Mouse (Mus musculus) yolk sac, embryonic 10.5 days (tissue): Measurements from ENCODE around the gene Dis3.
A peak's percentile ranks its signal among the peaks of the same experiment; 100 is the strongest.
"Not testable (repeated sequence)": the region's sequence is repeated elsewhere in the genome, so short reads cannot be mapped to it uniquely, and the experiment has no call there.

Source experiments
- DNase-seq: peaks from one replicate; pipeline ENCODE4 v3.0.0-alpha.2; 2017; ENCODE audit warnings: low spot score

Gene Dis3

GRCm38 (mm10) chr14:99060616-99061015 is 39.0 kb downstream of the Dis3 start:
- DNase-seq, result no peak

GRCm38 (mm10) chr14:99058959-99059586 is 40.5 kb downstream of the Dis3 start:
- DNase-seq, result no peak

DNA sequence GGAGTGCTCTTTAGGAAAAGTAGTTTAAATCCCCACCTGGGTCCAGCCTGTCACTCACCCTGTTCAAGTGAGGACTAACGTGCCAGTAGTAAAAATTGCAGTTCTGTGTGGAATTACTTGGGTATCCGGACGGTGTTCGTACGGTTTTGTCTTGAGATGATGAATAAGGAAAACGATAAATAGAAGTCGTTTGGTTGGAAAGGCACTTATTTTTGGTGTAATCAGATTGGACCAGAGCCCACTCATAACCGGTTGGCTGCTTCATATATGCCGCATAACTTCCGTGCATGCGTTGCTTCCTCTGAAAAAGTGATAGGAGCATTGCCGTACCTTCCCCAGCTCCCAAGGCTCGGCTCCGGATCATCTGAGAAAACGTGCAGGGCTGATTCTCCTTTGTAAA is 52.8 kb downstream of the Dis3 start:
- no peak for DNase-seq

DNA sequence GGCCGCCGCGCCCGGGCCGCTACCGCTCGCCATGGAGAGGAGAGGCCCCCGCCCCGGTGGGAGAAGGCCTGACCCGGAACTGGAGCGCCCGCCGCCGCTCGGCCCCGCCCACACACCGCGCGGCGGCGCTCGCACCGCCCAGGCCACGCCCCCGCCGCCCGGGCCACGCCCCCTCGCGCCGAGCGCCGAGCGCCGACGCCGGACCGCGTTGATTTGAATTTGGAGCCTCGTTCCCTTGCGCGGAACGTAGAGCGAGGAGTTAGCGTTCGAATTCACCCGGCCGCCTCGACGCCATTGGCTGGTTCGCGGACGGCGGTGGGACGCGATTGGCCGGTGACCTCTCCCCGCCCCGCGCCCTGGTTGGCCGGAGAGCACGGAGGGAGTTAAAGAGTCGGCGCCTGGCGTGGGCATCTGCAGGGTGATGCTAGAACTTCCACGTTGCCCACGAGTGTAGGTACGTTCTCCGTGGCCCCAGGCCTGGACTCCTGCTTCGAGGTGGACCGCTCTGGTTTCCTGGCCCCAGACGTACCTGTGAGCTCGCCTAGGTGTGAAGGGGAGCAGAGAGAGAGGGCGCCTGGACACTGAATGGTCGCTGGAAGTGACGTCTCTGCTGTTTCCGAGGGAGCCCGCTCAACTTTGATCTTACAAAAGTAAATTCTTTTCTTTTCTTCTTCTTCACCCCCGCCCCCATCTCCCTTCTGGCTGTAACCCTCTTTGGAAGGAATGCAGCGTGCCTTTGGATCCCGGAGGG is 53.4 kb downstream of the Dis3 start, which contains the start of the genes Mzt1 and Bora:
Gene Mzt1, minus strand, starts transcription at position 104 of the 751 bp plus-strand sequence.
Gene Bora, plus strand, starts transcription at position 192 of the 751 bp plus-strand sequence.
- DNase-seq, result peak; percentile 96

GRCm38 (mm10) chr14:99045378-99046030 is 54.1 kb downstream of the Dis3 start:
- no peak for DNase-seq

- DNase-seq, result no peak
Measured at GRCm38 (mm10) chr14:99044718-99045117, 54.9 kb downstream of the Dis3 start.

- DNase-seq, result no peak
Measured at GRCm38 (mm10) chr14:99044096-99044495, 55.5 kb downstream of the Dis3 start.

DNA sequence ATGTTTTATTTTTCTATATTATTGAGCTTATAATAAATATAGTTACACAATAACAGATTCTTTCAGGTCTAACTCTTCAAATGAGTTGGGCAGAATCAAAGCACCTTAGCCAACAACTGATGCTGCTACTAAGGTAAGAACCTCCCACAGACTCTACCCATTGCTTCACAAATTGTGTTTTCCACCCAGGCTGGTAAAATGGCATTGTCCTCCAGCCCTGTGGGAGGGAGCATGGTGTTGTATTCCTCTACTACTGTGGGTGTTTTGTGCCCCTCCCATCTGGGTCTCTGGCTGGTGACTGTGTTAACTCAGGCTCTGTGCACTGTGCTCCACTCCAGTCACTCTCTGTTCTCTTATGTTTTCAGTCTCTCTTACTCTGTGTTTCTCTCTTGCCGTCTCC is 56.1 kb downstream of the Dis3 start:
- no peak for DNase-seq

GRCm38 (mm10) chr14:99041416-99041815 is 58.2 kb downstream of the Dis3 start:
- DNase-seq, result no peak

DNA sequence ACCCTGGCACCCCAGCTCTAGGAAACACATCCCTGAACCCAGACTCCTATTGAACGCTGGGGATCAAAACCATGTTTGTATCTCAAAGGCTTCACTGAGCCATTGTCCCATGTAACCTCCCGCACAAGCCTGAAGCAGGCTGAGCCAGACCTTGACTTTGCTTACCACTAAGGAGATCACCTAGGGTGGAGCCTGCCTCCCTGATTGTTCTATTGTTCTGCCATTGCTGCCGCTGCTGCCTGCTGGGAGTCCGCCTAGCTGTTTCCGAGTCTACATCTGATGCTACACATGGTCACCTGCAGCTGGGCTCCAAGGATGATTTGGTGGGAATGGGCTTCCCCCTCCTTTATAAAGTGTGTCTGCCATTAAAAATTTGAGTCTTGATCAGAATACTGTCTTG is 60.3 kb downstream of the Dis3 start:
- not testable (repeated sequence) for DNase-seq

DNA sequence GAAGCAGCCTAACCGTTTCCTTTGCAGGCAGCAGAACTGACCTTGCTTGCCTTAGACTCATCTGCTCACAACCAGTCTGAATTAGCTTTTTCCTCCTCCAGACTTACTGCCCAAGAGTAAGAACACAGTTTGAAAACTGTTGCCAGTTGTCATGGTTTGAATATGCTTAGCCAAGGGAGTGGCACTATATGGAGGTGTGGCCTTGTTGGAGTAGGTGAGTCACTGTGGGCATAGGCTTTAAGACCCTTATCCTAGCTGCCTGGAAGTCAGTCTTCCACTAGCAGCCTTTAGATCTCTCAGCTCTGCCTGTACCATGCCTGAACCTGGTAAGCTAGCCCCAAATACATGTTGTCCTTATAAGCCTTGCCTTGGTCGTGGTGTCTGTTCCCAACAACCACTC is 61.9 kb downstream of the Dis3 start:
- no peak for DNase-seq

- DNase-seq, result no peak
Measured at GRCm38 (mm10) chr14:99036039-99036438, 63.5 kb downstream of the Dis3 start.

- DNase-seq, result not testable (repeated sequence)
Measured at GRCm38 (mm10) chr14:99034851-99035250, 64.7 kb downstream of the Dis3 start.

- DNase-seq, result no peak
Measured at GRCm38 (mm10) chr14:99032596-99032995, 67.0 kb downstream of the Dis3 start.

- no peak for DNase-seq
Measured at GRCm38 (mm10) chr14:99031337-99031873, 68.2 kb downstream of the Dis3 start.

DNA sequence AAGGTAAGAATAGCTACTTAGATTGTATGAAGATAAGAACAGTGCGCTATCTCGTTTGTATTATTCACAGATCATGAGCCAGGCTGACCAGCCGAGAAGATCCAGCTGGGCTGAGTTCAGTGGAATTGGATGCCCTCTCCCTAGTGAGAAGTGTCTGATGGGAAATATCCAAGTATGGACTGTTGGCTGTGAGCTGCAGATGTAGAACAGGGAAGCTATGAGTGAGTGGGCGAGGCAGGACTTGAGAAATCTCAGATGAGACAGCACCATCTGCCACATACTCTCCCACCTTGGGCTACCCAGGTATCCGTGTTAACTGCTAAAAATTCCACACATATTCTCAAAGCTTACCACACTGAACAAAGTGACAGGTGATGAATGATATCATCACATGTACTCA is 69.6 kb downstream of the Dis3 start:
- DNase-seq, result no peak
